Comparison of ENCODE assay signal across 22 mouse cellular contexts in genomic region chr17:46864566-46865195, GRCm38 (mm10). TPM values are rescaled to one million over a fixed set of nuclear protein-coding genes. Genes with fewer than 3 reads are reported as not detected.
DNase-seq lines count a peak whose midpoint lies in the region; ATAC-seq lines count a peak whose summit lies in the region.
"Had no signal": no experiment of that assay in that cellular context is flagged by ENCODE, and none has a peak within 500 bp of the region (broad histone marks: within the 10 kb centered on the region; RNA-seq: fewer than 3 reads in every experiment).

No protein-coding gene starts in this region.

- H3K36me3 ChIP-seq in kidney, embryonic 15.5 days: no peaks in the 10 kb centered on the region
- H3K36me3 ChIP-seq in liver, embryonic 12.5 days: no peaks in the 10 kb centered on the region
- H3K36me3 ChIP-seq in forebrain, embryonic 10.5 days (replicated peaks): no peaks in the 10 kb centered on the region
- H3K36me3 ChIP-seq: hindbrain, embryonic 13.5 days; midbrain, embryonic 10.5 days had no signal

- H3K27ac ChIP-seq in kidney, embryonic 15.5 days: 0 out of 2 replicates have a peak overlapping the region, but pooled peaks have one; percentile 4
- no peak overlapping the region for H3K27ac ChIP-seq in liver, embryonic 12.5 days
- H3K27ac ChIP-seq in forebrain, embryonic 10.5 days: no peak overlapping the region
- H3K27ac ChIP-seq: gastrocnemius, adult 2 months; hindbrain, embryonic 13.5 days; limb, embryonic 15.5 days; midbrain, embryonic 10.5 days had no signal

- no peak overlapping the region for H3K4me3 ChIP-seq in kidney, embryonic 15.5 days (replicated peaks)
- H3K4me3 ChIP-seq in liver, embryonic 12.5 days: no peak overlapping the region
- H3K4me3 ChIP-seq in forebrain, embryonic 10.5 days: no peak overlapping the region
- H3K4me3 ChIP-seq: gastrocnemius, adult 2 months; hindbrain, embryonic 13.5 days; limb, embryonic 15.5 days; midbrain, embryonic 10.5 days had no signal

- H3K27me3 ChIP-seq in kidney, embryonic 15.5 days: no peaks in the 10 kb centered on the region
- no peaks in the 10 kb centered on the region for H3K27me3 ChIP-seq in liver, embryonic 12.5 days (replicated peaks)
- H3K27me3 ChIP-seq in forebrain, embryonic 10.5 days (ENCODE audit: poor library complexity, severe bottlenecking): no peaks in the 10 kb centered on the region
- H3K27me3 ChIP-seq: hindbrain, embryonic 13.5 days; limb, embryonic 15.5 days had no signal

- H3K4me2 ChIP-seq in kidney, embryonic 15.5 days: peak overlapping the region; percentile 24; the same call in 1 of the 2 replicates
- peak overlapping the region; percentile 26 for H3K4me2 ChIP-seq in liver, embryonic 12.5 days
- H3K4me2 ChIP-seq: hindbrain, embryonic 13.5 days; limb, embryonic 15.5 days had no signal

- no peak for ATAC-seq in kidney, embryonic 15.5 days (replicated peaks; ENCODE audit: low FRiP score)
- peak; percentile 74 for ATAC-seq in liver, embryonic 12.5 days
- ATAC-seq: forebrain, embryonic 16.5 days had no signal

- DNase-seq in kidney, postnatal 14 days: no peak
- peak; percentile 47 for DNase-seq in testis, postnatal 10 days (ENCODE audit: low spot score)
- DNase-seq in testis, postnatal 14 days (ENCODE audit: low spot score): no peak
- DNase-seq in thymus, postnatal 10 days (ENCODE audit: low spot score in 2 of 2): no peak
- no peak for DNase-seq in adipocyte (ENCODE audit: low spot score)
- DNase-seq in forebrain, embryonic 10.5 days (ENCODE audit: extremely low spot score, low spot score): no peak
- DNase-seq: cerebellum, postnatal 14 days; gastrocnemius, adult 2 months; heart, adult 18-20 months; heart, postnatal 10 days; layer of hippocampus, adult 9-11 months; thymus, postnatal 14 days had no signal

- no peak overlapping the region for H3K9ac ChIP-seq in kidney, embryonic 15.5 days
- no peak overlapping the region for H3K9ac ChIP-seq in liver, embryonic 12.5 days
- H3K9ac ChIP-seq: hindbrain, embryonic 13.5 days; limb, embryonic 15.5 days had no signal

- no peaks in the 10 kb centered on the region for H3K9me3 ChIP-seq in kidney, embryonic 15.5 days (replicated peaks)
- no peaks in the 10 kb centered on the region for H3K9me3 ChIP-seq in liver, embryonic 12.5 days (replicated peaks)
- H3K9me3 ChIP-seq in forebrain, embryonic 10.5 days: no peaks in the 10 kb centered on the region
- H3K9me3 ChIP-seq: hindbrain, embryonic 13.5 days; limb, embryonic 15.5 days; midbrain, embryonic 10.5 days had no signal

- WGBS in kidney, embryonic 15.5 days: 41% methylated on average over 7 of the region's 7 CpGs
- 32% methylated on average over 7 of the region's 7 CpGs for WGBS in liver, embryonic 12.5 days (ENCODE audit: insufficient replicate concordance)
- 80% methylated on average over 7 of the region's 7 CpGs for WGBS in forebrain, embryonic 10.5 days

- peaks cover 12% of the 10 kb centered on the region for H3K4me1 ChIP-seq in kidney, embryonic 15.5 days
- H3K4me1 ChIP-seq in liver, embryonic 12.5 days: peaks cover 23% of the 10 kb centered on the region
- H3K4me1 ChIP-seq in forebrain, embryonic 10.5 days: peaks cover 13% of the 10 kb centered on the region

RNA-seq across cellular contexts. Expression of gene Bicral, which starts 6.4 kb away (rescaled TPM):
- 4.2 and 4.9 TPM in 2 replicates for polyA plus RNA-seq in kidney, embryonic 15.5 days (2015; fragmentation: Nextera tagmentation; extraction: Ambion mirVana)
- polyA plus RNA-seq in liver, embryonic 12.5 days (2016; fragmentation: Nextera tagmentation; extraction: Ambion mirVana): 4.8 and 5.2 TPM in 2 replicates
- 2.9 and 4.1 TPM in 2 replicates for polyA plus RNA-seq in forebrain, embryonic 10.5 days (2016; fragmentation: Nextera tagmentation; extraction: Ambion mirVana)

RNA-seq across cellular contexts. Expression of gene Tbcc, which starts 25.8 kb away (rescaled TPM):
- 59.3 and 59.7 TPM in 2 replicates for polyA plus RNA-seq in kidney, embryonic 15.5 days (2015; fragmentation: Nextera tagmentation; extraction: Ambion mirVana)
- polyA plus RNA-seq in liver, embryonic 12.5 days (2016; fragmentation: Nextera tagmentation; extraction: Ambion mirVana): 34.2 and 36.4 TPM in 2 replicates
- polyA plus RNA-seq in forebrain, embryonic 10.5 days (2016; fragmentation: Nextera tagmentation; extraction: Ambion mirVana): 43.1 and 48.4 TPM in 2 replicates

RNA-seq across cellular contexts. Expression of gene Prph2, which starts 45.6 kb away (rescaled TPM):
- polyA plus RNA-seq in kidney, embryonic 15.5 days (2015; fragmentation: Nextera tagmentation; extraction: Ambion mirVana): 0.08 TPM in 1 of 2 replicates, not detected in the other
- polyA plus RNA-seq in liver, embryonic 12.5 days (2016; fragmentation: Nextera tagmentation; extraction: Ambion mirVana): not detected in 2 replicates
- polyA plus RNA-seq in forebrain, embryonic 10.5 days (2016; fragmentation: Nextera tagmentation; extraction: Ambion mirVana): not detected in 2 replicates
- polyA plus RNA-seq: forebrain, embryonic 16.5 days; hindbrain, embryonic 13.5 days; intestine, embryonic 14.5 days; limb, embryonic 15.5 days; midbrain, embryonic 10.5 days; neural tube, embryonic 11.5 days; small intestine, adult 2 months; stomach, embryonic 14.5 days had no signal
